Mouse (Mus musculus): ENCODE data around the gene Pdia4. TPM values are rescaled to one million over a fixed set of nuclear protein-coding genes. Genes with fewer than 3 reads are reported as not detected.

Gene Pdia4
- 32.8 TPM for polyA plus RNA-seq (2015; fragmentation: Illumina TruSeq; extraction: RNeasy Lipid Tissue Mini Kit (QIAGEN cat#74804); ENCODE audit: insufficient read depth, low read depth, low replicate concordance)

DNA sequence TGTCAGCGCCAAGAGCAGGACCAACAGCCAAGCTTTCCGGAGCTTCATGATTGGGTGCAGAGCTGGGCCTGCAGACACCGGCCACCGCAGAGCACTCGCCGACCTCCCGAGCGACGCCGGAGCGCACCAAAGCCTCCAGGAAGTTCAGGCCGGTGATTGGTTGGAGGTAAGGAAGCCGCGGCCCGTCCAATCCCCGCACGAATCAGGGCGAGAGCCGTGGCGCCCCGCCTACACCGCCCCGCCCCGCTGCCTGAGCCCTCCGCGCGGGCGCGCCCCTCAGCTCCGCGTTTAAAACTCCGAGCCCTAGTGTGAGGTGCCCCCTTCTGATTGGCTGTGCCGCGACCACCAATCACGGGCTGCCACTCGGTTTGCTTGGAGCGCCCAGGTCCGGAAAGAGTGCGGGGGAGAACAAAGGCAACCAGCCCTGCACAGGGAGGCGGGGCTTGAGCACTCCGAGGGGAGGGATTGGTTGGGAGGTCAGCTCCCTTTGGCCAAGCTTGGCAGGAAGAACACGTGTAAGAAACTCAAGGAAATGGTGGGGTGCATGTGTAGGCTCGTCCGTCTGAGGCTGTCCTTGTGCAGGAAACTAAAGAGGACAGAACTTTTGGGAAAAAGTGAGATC is at the start of gene Pdia4:
Gene Pdia4, minus strand, starts transcription at position 174 of the 622 bp plus-strand sequence.

DNA sequence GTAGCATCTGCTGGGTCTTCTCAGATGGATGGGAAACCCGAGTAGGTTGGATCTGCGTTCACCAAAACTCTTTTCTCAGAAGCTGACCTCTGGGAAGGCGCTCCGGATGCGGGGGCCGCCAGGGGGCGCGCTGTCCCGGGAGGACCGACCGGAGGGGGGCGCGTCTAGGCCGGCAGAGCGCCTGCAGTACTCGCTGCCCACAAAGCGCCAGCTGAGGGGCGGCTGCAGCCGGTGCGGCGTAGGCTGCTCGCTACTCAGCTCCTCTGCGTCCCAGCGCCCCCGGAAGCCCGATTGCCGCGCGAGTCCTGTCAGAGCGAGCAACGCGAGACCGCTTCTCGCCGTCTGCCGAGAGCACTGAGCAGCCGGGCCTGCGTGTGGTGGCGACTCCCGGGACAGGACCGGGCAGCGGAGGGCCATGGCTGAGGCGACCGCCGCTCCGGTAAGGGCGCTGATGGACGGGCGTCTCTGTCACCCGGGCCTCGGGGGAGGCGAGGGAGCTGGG is 22.3 kb upstream of the Pdia4 start, which contains the start of gene Zfp398:
Gene Zfp398, plus strand, starts transcription at position 180 of the 502 bp plus-strand sequence.

DNA sequence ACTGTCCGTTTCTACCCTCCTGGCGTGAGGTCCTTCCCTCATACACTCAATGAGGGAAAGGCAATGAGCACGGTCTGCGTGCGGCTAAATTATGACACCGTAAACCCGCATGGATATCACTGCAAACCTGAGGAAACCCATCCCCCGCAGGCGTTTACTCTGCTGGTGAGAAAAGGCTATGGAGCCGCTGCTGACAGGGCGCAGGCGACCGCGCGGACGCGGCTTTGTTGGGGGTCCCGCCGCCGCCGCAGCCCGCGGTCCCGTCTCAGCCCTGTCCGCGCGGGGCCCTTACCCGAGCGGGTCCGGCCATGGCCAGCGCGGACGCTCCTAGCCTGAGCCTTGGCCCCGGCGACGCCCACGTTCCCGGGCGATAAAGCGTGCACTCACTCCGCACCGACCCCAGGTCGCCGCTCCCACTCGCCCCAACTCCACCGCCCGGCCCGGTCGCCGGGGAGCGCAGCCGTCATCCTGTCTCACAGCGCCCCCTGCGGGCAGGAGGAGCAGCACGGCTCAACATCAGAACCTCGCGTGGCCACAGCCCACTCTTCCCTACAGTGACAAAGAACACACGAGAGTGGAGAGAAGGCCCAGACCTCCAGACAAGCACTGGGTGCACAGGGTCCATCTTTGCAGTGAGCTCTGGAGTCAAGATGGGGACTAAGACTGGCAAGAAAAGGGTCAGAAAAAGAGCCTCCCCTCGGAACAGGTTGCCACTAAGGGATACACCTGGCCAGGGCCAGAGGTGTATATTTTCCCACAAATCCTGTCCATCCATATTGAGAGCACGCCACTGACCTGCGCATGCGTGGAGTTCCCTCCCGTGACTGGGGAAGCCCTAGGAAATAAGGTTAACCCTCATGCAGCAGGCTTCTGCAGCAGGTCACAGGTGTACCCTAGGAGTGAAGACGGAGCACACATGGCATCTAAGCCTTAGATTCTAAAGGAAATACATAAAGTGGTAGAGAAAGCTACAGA is 17.2 kb upstream of the Pdia4 start, which contains the start of gene Zfp786:
Gene Zfp786, minus strand, starts transcription at position 764 of the 975 bp plus-strand sequence.

Other genes with a start within 250 kb of the Pdia4 start
- gene Ezh2, start 218.1 kb downstream of the Pdia4 start, polyA plus RNA-seq (2015; fragmentation: Illumina TruSeq; extraction: RNeasy Lipid Tissue Mini Kit (QIAGEN cat#74804); ENCODE audit: insufficient read depth, low read depth, low replicate concordance): 4.9 TPM
- 0.24 TPM for gene Zfp786, start 17.4 kb upstream of the Pdia4 start, polyA plus RNA-seq (2015; fragmentation: Illumina TruSeq; extraction: RNeasy Lipid Tissue Mini Kit (QIAGEN cat#74804); ENCODE audit: insufficient read depth, low read depth, low replicate concordance)
- gene Zfp398, start 22.2 kb upstream of the Pdia4 start, polyA plus RNA-seq (2015; fragmentation: Illumina TruSeq; extraction: RNeasy Lipid Tissue Mini Kit (QIAGEN cat#74804); ENCODE audit: insufficient read depth, low read depth, low replicate concordance): 2.8 TPM
- 2.5 TPM for gene Zfp282, start 63.8 kb upstream of the Pdia4 start, polyA plus RNA-seq (2015; fragmentation: Illumina TruSeq; extraction: RNeasy Lipid Tissue Mini Kit (QIAGEN cat#74804); ENCODE audit: insufficient read depth, low read depth, low replicate concordance)
- 2.7 TPM for gene Zfp212, start 107.0 kb upstream of the Pdia4 start, polyA plus RNA-seq (2015; fragmentation: Illumina TruSeq; extraction: RNeasy Lipid Tissue Mini Kit (QIAGEN cat#74804); ENCODE audit: insufficient read depth, low read depth, low replicate concordance)
- 2.8 TPM for gene Zfp956, start 140.0 kb upstream of the Pdia4 start, polyA plus RNA-seq (2015; fragmentation: Illumina TruSeq; extraction: RNeasy Lipid Tissue Mini Kit (QIAGEN cat#74804); ENCODE audit: insufficient read depth, low read depth, low replicate concordance)
- gene Zfp777, start 235.5 kb upstream of the Pdia4 start, polyA plus RNA-seq (2015; fragmentation: Illumina TruSeq; extraction: RNeasy Lipid Tissue Mini Kit (QIAGEN cat#74804); ENCODE audit: insufficient read depth, low read depth, low replicate concordance): 4.9 TPM